Mouse (Mus musculus): ENCODE measurements around the gene Zfp985. TPM values are rescaled to one million over a fixed set of nuclear protein-coding genes. Genes with fewer than 3 reads are reported as not detected.
"Not testable (repeated sequence)": the region's sequence is repeated elsewhere in the genome, so short reads cannot be mapped to it uniquely, and the experiment has no call there.

Gene Zfp985
- polyA plus RNA-seq, 1 experiment from 2014 or later = 0.06 TPM

DNA sequence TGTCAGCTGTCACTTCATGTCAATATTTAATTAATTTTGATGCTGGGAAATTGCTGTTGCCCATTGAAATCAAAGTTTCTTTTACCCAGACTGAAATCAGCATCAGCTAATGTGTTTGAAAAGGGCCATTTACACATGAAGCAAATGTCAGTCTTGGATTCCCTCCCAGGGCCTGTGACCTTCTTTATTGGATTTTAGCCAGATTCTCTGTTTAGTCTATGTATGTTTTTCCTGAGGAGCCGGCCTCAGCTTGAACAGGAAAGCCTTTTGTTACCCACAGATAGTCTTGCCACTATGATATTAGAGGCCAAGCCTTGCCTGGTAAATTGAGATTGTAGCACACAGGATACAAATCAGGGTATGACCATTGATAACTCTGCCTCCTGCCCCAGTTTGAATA is 6.0 kb downstream of the Zfp985 start:
- H3K27ac ChIP-seq (replicated peaks); H3K4me2 ChIP-seq (replicated peaks); H3K4me1 ChIP-seq; H3K9ac ChIP-seq (replicated peaks); H3K36me3 ChIP-seq; H3K27me3 ChIP-seq; ATAC-seq (replicated peaks); H3K4me3 ChIP-seq: not testable (repeated sequence)
- peaks cover 14% of the 10 kb centered on the region; the same call in 1 of the 2 replicates for H3K9me3 ChIP-seq
- 50% methylated on average over 1 of the region's 1 CpGs for WGBS

GRCm38 (mm10) chr4:147565426-147566220 is 12.5 kb downstream of the Zfp985 start:
- WGBS = 74% methylated on average over 6 of the region's 6 CpGs
- H3K9ac ChIP-seq (replicated peaks) = no peak overlapping the region
- H3K4me1 ChIP-seq = no peaks in the 10 kb centered on the region
- H3K27me3 ChIP-seq = no peaks in the 10 kb centered on the region
- no peak overlapping the region for H3K27ac ChIP-seq (replicated peaks)
- no peak overlapping the region for H3K4me3 ChIP-seq
- H3K36me3 ChIP-seq = no peaks in the 10 kb centered on the region
- no peak overlapping the region for H3K4me2 ChIP-seq (replicated peaks)
- H3K9me3 ChIP-seq = peaks cover 17% of the 10 kb centered on the region
- no peak for ATAC-seq (replicated peaks)

GRCm38 (mm10) chr4:147571156-147571555 is 18.1 kb downstream of the Zfp985 start:
- H3K27me3 ChIP-seq; H3K9ac ChIP-seq (replicated peaks); H3K4me3 ChIP-seq; H3K4me2 ChIP-seq (replicated peaks); H3K4me1 ChIP-seq; ATAC-seq (replicated peaks); H3K36me3 ChIP-seq; H3K27ac ChIP-seq (replicated peaks): not testable (repeated sequence)
- H3K9me3 ChIP-seq = peaks cover 34% of the 10 kb centered on the region
- 86% methylated on average over 8 of the region's 8 CpGs for WGBS

- H3K27ac ChIP-seq (replicated peaks); ATAC-seq (replicated peaks); H3K4me3 ChIP-seq; H3K4me2 ChIP-seq (replicated peaks); H3K9ac ChIP-seq (replicated peaks); H3K4me1 ChIP-seq; H3K36me3 ChIP-seq; H3K27me3 ChIP-seq: not testable (repeated sequence)
- H3K9me3 ChIP-seq = peaks cover 31% of the 10 kb centered on the region
- WGBS = 91% methylated on average over 4 of the region's 4 CpGs
Observed at GRCm38 (mm10) chr4:147579371-147579770, 26.3 kb downstream of the Zfp985 start.

DNA sequence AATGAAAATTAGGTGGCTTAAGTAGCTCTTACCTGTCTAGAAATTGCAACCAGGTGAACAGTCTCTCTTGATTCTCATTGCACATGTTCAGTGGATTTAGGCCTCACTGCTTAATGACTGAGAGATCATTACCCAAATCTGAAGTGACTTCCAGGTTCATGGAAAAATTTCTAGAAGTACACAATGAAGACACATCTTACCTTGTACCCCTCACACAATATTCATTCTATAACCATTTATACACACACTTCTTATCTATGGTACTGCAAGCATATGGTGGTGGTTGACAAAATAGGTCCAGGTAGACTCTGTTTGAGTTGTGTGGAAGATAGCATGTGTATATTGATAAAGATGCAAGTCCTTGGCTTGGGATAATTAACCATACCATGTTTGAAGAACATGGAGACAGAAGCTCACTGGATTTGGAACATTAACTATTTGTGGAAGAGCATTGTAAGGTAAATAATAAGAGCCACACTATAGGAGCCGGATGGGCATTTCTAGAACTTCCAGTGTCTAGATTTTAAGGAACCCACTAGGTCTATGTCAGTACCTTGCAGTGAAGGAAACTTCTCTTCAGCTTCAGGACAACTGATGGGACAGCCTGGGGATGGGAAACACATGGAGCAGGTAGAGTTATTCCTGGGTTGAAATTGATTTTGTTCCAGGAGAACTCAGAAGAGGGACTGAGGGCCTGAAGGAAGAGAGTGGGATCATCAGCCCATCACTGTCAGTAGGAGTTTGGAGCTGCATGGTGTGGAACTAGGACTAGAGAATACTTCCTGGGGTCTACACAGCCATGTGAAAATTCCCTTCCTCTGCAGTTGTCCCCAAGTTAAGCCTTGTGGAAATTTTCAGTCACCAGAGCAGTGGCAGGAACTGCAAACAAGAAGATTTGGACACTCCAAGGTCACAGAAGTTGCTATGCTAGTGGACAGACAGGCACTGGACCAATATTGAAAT is 33.7 kb downstream of the Zfp985 start:
- no peak for ATAC-seq (replicated peaks)
- Histone ChIP-seq H3K4me2 (replicated peaks) (no peak overlapping the region), H3K27ac (replicated peaks) (no peak overlapping the region), H3K27me3 (no peaks in the 10 kb centered on the region), H3K9ac (replicated peaks) (no peak overlapping the region), H3K4me1 (no peaks in the 10 kb centered on the region), H3K36me3 (no peaks in the 10 kb centered on the region), H3K4me3 (no peak overlapping the region), H3K9me3 (peaks cover 46% of the 10 kb centered on the region)
- 73% methylated on average over 1 of the region's 1 CpGs for WGBS

GRCm38 (mm10) chr4:147594630-147595029 is 41.6 kb downstream of the Zfp985 start:
- not testable (repeated sequence) for H3K36me3 ChIP-seq; H3K27me3 ChIP-seq; H3K9ac ChIP-seq (replicated peaks); H3K4me3 ChIP-seq; ATAC-seq (replicated peaks); H3K27ac ChIP-seq (replicated peaks); H3K4me2 ChIP-seq (replicated peaks); H3K4me1 ChIP-seq
- WGBS = 79% methylated on average over 3 of the region's 3 CpGs
- peaks cover 30% of the 10 kb centered on the region for H3K9me3 ChIP-seq

GRCm38 (mm10) chr4:147597685-147598084 is 44.6 kb downstream of the Zfp985 start:
- H3K27me3 ChIP-seq = no peaks in the 10 kb centered on the region
- peaks cover 37% of the 10 kb centered on the region for H3K9me3 ChIP-seq
- H3K4me1 ChIP-seq = no peaks in the 10 kb centered on the region
- H3K9ac ChIP-seq (replicated peaks) = no peak overlapping the region
- no peak overlapping the region for H3K27ac ChIP-seq (replicated peaks)
- H3K4me2 ChIP-seq (replicated peaks) = no peak overlapping the region
- no peak overlapping the region for H3K4me3 ChIP-seq
- 47% methylated on average over 1 of the region's 1 CpGs for WGBS
- no peaks in the 10 kb centered on the region for H3K36me3 ChIP-seq
- ATAC-seq (replicated peaks) = no peak

GRCm38 (mm10) chr4:147598831-147599230 is 45.8 kb downstream of the Zfp985 start:
- Histone ChIP-seq H3K27me3 (no peaks in the 10 kb centered on the region), H3K27ac (replicated peaks) (no peak overlapping the region), H3K36me3 (no peaks in the 10 kb centered on the region), H3K4me1 (no peaks in the 10 kb centered on the region), H3K4me3 (no peak overlapping the region), H3K9ac (replicated peaks) (no peak overlapping the region), H3K4me2 (replicated peaks) (no peak overlapping the region), H3K9me3 (peaks cover 44% of the 10 kb centered on the region)
- ATAC-seq (replicated peaks) = no peak
- WGBS = 60% methylated on average over 2 of the region's 2 CpGs

GRCm38 (mm10) chr4:147601881-147602280 is 48.8 kb downstream of the Zfp985 start:
- Histone ChIP-seq H3K9ac (replicated peaks) (no peak overlapping the region), H3K27ac (replicated peaks) (no peak overlapping the region), H3K9me3 (peaks cover 48% of the 10 kb centered on the region), H3K4me2 (replicated peaks) (no peak overlapping the region), H3K27me3 (no peaks in the 10 kb centered on the region), H3K36me3 (no peaks in the 10 kb centered on the region), H3K4me3 (no peak overlapping the region), H3K4me1 (no peaks in the 10 kb centered on the region)
- 48% methylated on average over 1 of the region's 1 CpGs for WGBS
- no peak for ATAC-seq (replicated peaks)

- Histone ChIP-seq H3K9me3 (peaks cover 42% of the 10 kb centered on the region), H3K9ac (replicated peaks) (no peak overlapping the region), H3K4me1 (no peaks in the 10 kb centered on the region), H3K27ac (replicated peaks) (no peak overlapping the region), H3K36me3 (no peaks in the 10 kb centered on the region), H3K4me3 (no peak overlapping the region), H3K27me3 (no peaks in the 10 kb centered on the region), H3K4me2 (replicated peaks) (no peak overlapping the region)
- no peak for ATAC-seq (replicated peaks)
- 76% methylated on average over 4 of the region's 4 CpGs for WGBS
Observed at GRCm38 (mm10) chr4:147603806-147604205, 50.7 kb downstream of the Zfp985 start.

- H3K4me2 ChIP-seq (replicated peaks) = no peak overlapping the region
- H3K9ac ChIP-seq (replicated peaks) = no peak overlapping the region
- no peaks in the 10 kb centered on the region for H3K27me3 ChIP-seq
- ATAC-seq (replicated peaks) = no peak
- no peaks in the 10 kb centered on the region for H3K4me1 ChIP-seq
- peaks cover 42% of the 10 kb centered on the region for H3K9me3 ChIP-seq
- H3K36me3 ChIP-seq = no peaks in the 10 kb centered on the region
- 82% methylated on average over 4 of the region's 4 CpGs for WGBS
- no peak overlapping the region for H3K4me3 ChIP-seq
- no peak overlapping the region for H3K27ac ChIP-seq (replicated peaks)
Observed at GRCm38 (mm10) chr4:147605521-147605920, 52.4 kb downstream of the Zfp985 start.

DNA sequence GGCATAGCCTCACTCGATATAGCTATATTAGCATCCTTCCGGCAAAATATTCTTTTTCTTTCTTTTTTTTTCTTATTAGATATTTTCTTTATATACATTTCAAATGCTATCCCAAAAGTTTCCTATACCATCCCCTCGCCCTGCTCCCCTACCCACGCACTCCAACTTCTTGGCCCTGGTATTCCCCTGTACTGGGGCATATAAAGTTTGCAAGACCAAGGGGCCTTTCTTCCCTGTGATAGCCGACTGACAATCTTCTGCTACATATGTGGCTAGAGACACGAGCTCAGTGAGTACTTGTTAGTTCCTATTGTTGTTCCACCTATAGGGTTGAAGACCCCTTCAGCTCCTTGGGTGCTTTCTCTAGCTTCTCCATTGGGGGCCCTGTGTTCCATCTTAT is 53.4 kb downstream of the Zfp985 start:
- H3K27ac ChIP-seq (replicated peaks); H3K4me1 ChIP-seq; ATAC-seq (replicated peaks); H3K4me2 ChIP-seq (replicated peaks); H3K4me3 ChIP-seq; H3K9ac ChIP-seq (replicated peaks); H3K36me3 ChIP-seq; H3K27me3 ChIP-seq: not testable (repeated sequence)
- peaks cover 40% of the 10 kb centered on the region for H3K9me3 ChIP-seq
- 88% methylated on average over 6 of the region's 6 CpGs for WGBS
